Mouse (Mus musculus) olfactory bulb, adult 2 months (tissue): ENCODE data around the gene Pnn.
"Not testable (repeated sequence)": the region's sequence is repeated elsewhere in the genome, so short reads cannot be mapped to it uniquely, and the experiment has no call there.

Experiments
- CTCF ChIP-seq: fragments of 200-500 bp; IDR thresholded peaks from 2 replicates; pipeline ENCODE4 v1.5.1; 2012; ENCODE audit warnings: low read depth, mild to moderate bottlenecking, low read length, moderate library complexity; ENCODE audit not compliant: insufficient read depth
- POLR2A ChIP-seq: fragments of 200-500 bp; IDR thresholded peaks from 2 replicates; pipeline ENCODE4 v1.6.1; 2012; ENCODE audit warnings: mild to moderate bottlenecking, low read depth, low read length, moderate library complexity; ENCODE audit not compliant: insufficient read depth

DNA sequence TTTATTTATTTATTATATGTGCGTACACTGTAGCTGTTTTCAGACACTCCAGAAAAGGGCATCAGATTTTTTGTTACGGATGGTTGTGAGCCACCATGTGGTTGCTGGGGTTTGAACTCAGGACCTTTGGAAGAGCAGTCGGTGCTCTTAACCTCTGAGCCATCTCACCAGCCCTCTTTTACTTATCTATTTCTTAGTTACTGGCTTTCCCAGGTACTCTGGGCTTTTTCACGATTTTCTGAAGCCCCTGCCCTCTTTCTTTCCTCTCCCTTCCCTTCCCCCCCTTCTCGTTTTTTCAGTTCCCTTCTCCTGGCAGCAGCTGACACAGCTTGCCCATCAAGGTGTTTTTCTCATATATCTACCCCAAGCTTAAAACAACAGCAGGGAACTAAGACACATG is 8.4 kb upstream of the Pnn start:
- not testable (repeated sequence) for TF ChIP-seq CTCF, POLR2A
